Mouse (Mus musculus): Measurements from ENCODE around the gene Btbd1.

DNA sequence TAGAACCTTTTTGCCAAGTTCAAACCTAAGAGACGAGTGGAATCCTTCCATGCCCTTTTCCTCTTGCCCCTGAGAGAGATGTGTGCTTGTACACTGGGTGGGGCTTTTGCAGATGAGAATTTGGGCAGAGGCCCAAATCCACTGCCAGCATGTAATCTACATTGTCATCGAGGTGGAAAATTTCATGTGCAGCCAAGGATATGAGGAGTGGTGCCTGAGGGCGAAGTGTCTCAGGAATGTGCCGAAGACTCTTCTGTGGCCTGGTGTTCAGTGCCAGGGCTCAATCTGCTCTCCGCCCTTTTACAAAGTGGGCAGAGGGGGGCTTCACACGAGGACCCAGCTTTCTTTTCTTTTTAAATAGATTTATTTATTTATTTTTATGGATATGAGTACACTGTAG is 45.4 kb upstream of the Btbd1 start:
- TF ChIP-seq CTCF (conservative IDR thresholded peaks at IDR 0.05; ENCODE audit: low read length) (no peak), NANOG (IDR thresholded peaks at IDR 0.05; ENCODE audit: borderline replicate concordance, low read length) (no peak), POU5F1 (IDR thresholded peaks at IDR 0.05; ENCODE audit: borderline replicate concordance, low read length) (no peak)
